Mouse (Mus musculus): Measurements from ENCODE around the gene Hist1h3b.
"Not testable (repeated sequence)": the region's sequence is repeated elsewhere in the genome, so short reads cannot be mapped to it uniquely, and the experiment has no call there.

The Hist1h3b gene

GRCm38 (mm10) chr13:23753314-23754078, 1.4 kb downstream of the Hist1h3b start:
- no peak for DNase-seq (ENCODE audit: low spot score in 2 of 2)

- DNase-seq (ENCODE audit: low spot score in 2 of 2), result no peak
Observed at GRCm38 (mm10) chr13:23755000-23755399, 2.9 kb downstream of the Hist1h3b start.

- DNase-seq (ENCODE audit: low spot score in 2 of 2), result peak; percentile 84 to 85
Observed at GRCm38 (mm10) chr13:23756790-23757189, 4.7 kb downstream of the Hist1h3b start, which contains the start of gene Hist1h4b. TSS of gene Hist1h4b (plus strand) at chr13:23757013.

GRCm38 (mm10) chr13:23757211-23757773, 5.2 kb downstream of the Hist1h3b start:
- DNase-seq (ENCODE audit: low spot score in 2 of 2), result no peak

GRCm38 (mm10) chr13:23757921-23758320, 5.9 kb downstream of the Hist1h3b start:
- no peak for DNase-seq (ENCODE audit: low spot score in 2 of 2)

GRCm38 (mm10) chr13:23759251-23759771, 7.2 kb downstream of the Hist1h3b start:
- no peak for DNase-seq (ENCODE audit: low spot score in 2 of 2)

- DNase-seq (ENCODE audit: low spot score in 2 of 2), result no peak
Observed at GRCm38 (mm10) chr13:23759916-23760239, 7.8 kb downstream of the Hist1h3b start.

- no peak for DNase-seq (ENCODE audit: low spot score in 2 of 2)
Observed at GRCm38 (mm10) chr13:23760240-23760971, 8.3 kb downstream of the Hist1h3b start.

GRCm38 (mm10) chr13:23760972-23761864, 9.2 kb downstream of the Hist1h3b start, which contains the start of gene Hist1h4a:
TSS of gene Hist1h4a (minus strand) at chr13:23761230.
- DNase-seq (ENCODE audit: low spot score in 2 of 2), result peak; percentile 98 to 99

GRCm38 (mm10) chr13:23761871-23762821, 10.1 kb downstream of the Hist1h3b start, which contains the start of gene Hist1h3a:
TSS of gene Hist1h3a (minus strand) at chr13:23762386.
- peak; percentile 49 to 56 for DNase-seq (ENCODE audit: low spot score in 2 of 2)

GRCm38 (mm10) chr13:23763242-23763585, 11.1 kb downstream of the Hist1h3b start:
- no peak for DNase-seq (ENCODE audit: low spot score in 2 of 2)

GRCm38 (mm10) chr13:23763586-23764323, 11.7 kb downstream of the Hist1h3b start, which contains the start of gene Hist1h1a:
TSS of gene Hist1h1a (plus strand) at chr13:23763666.
- peak; percentile 77 to 78 for DNase-seq (ENCODE audit: low spot score in 2 of 2)

- no peak for DNase-seq (ENCODE audit: low spot score in 2 of 2)
Observed at GRCm38 (mm10) chr13:23764324-23765171, 12.5 kb downstream of the Hist1h3b start.

- DNase-seq (ENCODE audit: low spot score in 2 of 2), result no peak
Observed at GRCm38 (mm10) chr13:23765172-23765513, 13.1 kb downstream of the Hist1h3b start.

- DNase-seq (ENCODE audit: low spot score in 2 of 2), result no peak
Observed at GRCm38 (mm10) chr13:23766772-23767171, 14.7 kb downstream of the Hist1h3b start.

- no peak for DNase-seq (ENCODE audit: low spot score in 2 of 2)
Observed at GRCm38 (mm10) chr13:23768834-23769397, 16.8 kb downstream of the Hist1h3b start.

- DNase-seq (ENCODE audit: low spot score in 2 of 2), result not testable (repeated sequence)
Observed at GRCm38 (mm10) chr13:23769613-23770012, 17.5 kb downstream of the Hist1h3b start, which contains the start of gene Trim38. TSS of gene Trim38 (plus strand) at chr13:23769913.
